ENCODE assay signal across 8 mouse cellular contexts in the genomic region with DNA sequence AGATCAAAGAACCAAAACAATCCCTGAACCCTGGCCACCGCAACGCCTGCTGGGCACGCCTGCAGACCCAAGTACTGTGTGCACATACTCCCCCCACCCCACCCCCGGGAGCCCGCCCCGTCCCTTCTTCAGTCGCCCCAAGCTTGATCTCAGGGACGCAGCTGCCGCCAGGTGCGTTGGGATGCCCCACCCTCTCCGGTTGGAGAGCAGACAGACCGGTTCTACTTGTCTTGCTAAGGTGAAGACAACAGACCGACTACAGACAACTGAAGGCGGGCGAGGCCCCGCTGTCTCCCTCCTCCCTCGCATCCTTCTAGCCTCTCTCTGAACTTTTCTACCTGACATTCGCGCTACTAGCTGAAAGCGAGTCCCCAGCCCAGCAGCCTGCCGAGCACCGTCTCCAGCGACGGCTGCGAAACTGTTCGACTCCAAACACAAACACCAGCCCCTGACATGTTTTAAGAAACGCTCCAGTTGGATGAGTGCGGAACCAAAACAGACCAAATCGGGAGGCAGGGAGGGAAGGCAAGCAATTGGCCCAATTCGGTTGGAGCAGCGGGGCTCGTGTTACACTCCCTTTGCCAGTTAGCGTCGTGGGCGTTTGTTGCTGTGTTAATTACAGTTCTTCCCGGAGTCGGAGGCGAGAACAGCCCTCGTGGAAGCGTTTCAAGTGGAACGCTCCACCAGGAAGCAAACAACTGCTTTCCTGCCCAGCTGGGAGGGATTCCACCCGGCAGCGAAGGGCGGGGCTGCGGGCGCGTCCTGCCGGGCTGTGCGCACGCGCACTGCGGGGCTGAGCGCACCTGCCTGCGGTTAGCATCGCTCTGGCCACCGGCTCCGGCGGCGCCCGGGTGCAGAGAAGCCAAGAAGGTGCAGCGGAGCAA. TPM values are rescaled to one million over a fixed set of nuclear protein-coding genes. Genes with fewer than 3 reads are reported as not detected.
DNase-seq lines count a peak whose midpoint lies in the region; ATAC-seq lines count a peak whose summit lies in the region.

No protein-coding gene starts in this region.

- ATAC-seq in hindbrain, embryonic 13.5 days (ENCODE audit: low FRiP score): peak; percentile 88

- no peaks in the 10 kb centered on the region for H3K9me3 ChIP-seq in hindbrain, embryonic 13.5 days

- WGBS in hindbrain, embryonic 13.5 days: under 1% methylated on average over 61 of the region's 61 CpGs

- peak overlapping the region; percentile 65 for H3K4me3 ChIP-seq in hindbrain, embryonic 13.5 days

- H3K4me1 ChIP-seq in hindbrain, embryonic 13.5 days (replicated peaks): peaks cover 12% of the 10 kb centered on the region

- no peak overlapping the region for H3K27ac ChIP-seq in hindbrain, embryonic 13.5 days

- H3K4me2 ChIP-seq in hindbrain, embryonic 13.5 days: peak overlapping the region; percentile 90

- peaks cover 31% of the 10 kb centered on the region for H3K27me3 ChIP-seq in hindbrain, embryonic 13.5 days

- H3K9ac ChIP-seq in hindbrain, embryonic 13.5 days: peak overlapping the region; percentile 55

- DNase-seq in NIH3T3 (ENCODE audit: low read depth): peak; percentile 72
- peak; percentile 87 for DNase-seq in cerebellum, adult 9-11 months
- peak; percentile 58 to 73 for DNase-seq in frontal cortex, postnatal 25 days (ENCODE audit: low spot score in 2 of 2)
- DNase-seq in layer of hippocampus, postnatal 25 days (ENCODE audit: extremely low spot score in 1 of 2, low spot score in 1 of 2): peak; percentile 70 to 73
- DNase-seq in lung, postnatal 14 days: peak; percentile 86
- DNase-seq in ovary, postnatal 36 days (ENCODE audit: low spot score): peak; percentile 86
- peak; percentile 98 for DNase-seq in thymus, postnatal 14 days

- H3K36me3 ChIP-seq in hindbrain, embryonic 13.5 days: no peaks in the 10 kb centered on the region

RNA-seq across cellular contexts. Expression of gene Gm2310, which starts 49.1 kb away (rescaled TPM):
- polyA plus RNA-seq in hindbrain, embryonic 13.5 days (2015; fragmentation: Nextera tagmentation; extraction: Ambion mirVana): not detected in 2 replicates
- not detected for total RNA-seq in layer of hippocampus, postnatal 25 days (2021)
